Mouse (Mus musculus): ENCODE data around the gene Rabgap1l.

Rabgap1l gene

GRCm38 (mm10) chr1:160273133-160273743 is 519.8 kb downstream of the Rabgap1l start:
- DNase-seq, result no peak

DNA sequence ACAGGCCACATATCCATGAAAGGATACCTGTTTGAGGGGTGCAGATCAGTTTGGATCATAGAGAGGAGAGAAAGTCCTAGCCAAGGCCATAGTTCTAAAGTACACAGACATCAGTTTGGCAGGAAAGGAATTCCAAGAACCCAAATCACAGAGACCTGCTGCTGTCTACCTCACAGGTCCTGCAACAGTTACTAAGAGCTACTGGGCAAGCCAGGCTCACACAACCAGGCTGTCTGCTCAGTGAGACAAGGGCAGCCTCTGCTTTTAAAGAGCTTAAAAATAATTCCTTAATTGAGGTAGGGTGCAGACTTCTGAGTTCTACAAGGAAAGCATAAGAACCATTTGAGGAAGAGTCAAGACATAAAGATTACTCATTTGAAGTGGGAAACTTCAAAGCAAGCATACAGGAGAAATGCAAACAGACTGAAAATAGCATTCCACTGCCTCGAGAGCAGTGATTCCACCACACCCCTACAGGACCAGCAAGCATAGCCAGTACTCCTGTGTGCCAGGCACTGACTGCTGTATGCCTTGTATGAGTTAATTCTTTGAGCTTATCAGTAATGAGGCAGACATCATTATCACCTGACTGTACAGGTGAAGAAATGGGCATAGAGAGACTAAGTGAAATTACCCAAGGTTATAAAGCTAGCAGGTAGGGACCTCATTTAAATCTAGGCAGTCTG is 521.6 kb downstream of the Rabgap1l start:
- DNase-seq, result no peak

- DNase-seq, result no peak
These were observed 524.7 kb downstream of the Rabgap1l start for GRCm38 (mm10) chr1:160268322-160268721.

DNA sequence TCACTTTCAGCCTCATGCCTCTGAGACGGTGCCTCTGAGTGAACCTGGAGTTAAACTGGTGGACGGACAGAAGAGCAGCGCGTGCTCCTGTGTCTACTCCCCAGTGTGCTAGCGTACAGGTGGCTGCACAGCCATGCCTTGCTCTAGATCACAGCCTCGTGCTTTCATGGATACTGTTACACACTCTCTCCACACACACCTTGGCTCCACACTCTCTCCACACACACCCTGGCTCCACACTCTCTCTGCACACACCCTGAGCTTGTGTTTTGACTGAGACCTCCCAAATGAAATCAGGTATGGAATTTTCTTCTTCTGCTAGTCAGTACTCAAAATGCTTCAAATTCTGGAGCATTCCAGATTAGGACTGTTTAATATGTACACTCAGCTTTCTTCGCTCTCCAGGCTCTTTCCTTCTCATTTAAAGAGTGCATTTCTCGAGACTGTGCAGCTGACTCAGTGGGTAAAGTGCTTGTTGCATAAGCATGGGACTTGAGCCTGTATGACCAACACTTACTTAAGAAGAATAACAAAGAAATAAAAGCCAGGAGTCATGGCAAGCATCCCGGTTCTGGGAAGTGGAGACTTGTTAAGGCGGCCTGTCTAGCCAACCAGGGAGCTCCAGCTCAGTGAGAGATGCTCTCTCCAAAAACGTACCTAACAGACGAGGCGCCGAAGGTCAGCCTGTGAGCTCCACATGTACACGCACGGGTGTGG is 529.2 kb downstream of the Rabgap1l start:
- no peak for DNase-seq

GRCm38 (mm10) chr1:160263053-160263452 is 530.0 kb downstream of the Rabgap1l start:
- no peak for DNase-seq

DNA sequence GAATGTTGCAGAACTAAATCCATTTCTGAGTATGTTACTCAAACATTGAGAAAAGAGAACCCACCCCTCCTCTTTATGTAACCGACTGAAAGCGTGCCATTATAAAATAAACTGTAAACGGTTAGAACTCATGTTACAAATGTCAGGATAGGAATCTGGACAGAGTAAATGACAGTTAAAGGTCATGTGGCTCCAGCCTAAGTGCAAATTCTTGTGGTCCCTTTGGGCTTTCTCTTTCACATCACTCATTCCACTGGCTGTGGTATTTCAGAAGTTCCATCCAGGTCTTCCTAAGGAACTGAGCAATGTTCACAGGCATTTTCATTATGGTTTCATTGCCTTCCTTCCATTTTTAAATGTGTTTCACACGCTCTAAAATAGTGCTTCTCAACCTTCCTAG is 530.6 kb downstream of the Rabgap1l start:
- no peak for DNase-seq

DNA sequence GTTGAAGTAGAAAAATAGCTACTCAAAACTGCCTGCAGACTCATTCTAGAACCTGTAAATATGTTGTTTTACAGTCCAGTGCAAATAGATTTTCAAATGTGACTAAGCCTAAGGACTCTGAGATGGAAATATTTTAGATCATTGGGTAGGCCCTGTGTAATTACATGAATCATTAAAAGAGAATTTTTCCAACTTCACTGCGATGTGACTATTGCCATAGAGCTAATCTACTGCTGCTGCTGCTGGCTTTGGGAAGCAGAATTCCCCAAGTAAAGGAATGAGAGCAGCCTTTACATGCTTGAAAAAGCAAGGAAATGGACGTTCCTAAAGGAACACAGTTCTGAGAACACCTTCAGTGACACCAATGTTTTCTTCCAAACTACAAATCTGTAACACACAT is 531.2 kb downstream of the Rabgap1l start:
- DNase-seq, result no peak

DNA sequence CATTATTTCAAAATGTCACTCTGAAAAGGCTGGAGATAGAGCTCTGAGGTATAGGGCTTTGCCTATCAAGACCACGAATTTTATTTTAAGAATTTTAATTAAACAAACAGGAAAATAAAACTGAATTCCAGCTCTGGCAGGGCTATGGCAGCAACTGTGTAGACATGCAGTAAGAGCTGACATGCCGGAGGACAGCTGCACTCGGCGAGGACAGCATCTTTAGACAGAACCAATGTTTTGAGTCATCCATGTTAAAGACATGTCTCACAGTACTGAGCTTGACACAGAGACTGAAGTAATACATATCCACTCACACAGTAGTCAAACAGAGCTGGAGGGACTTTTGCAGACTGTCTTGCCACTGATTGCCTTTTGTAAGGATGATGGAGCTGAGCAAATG is 532.4 kb downstream of the Rabgap1l start:
- DNase-seq, result no peak

DNA sequence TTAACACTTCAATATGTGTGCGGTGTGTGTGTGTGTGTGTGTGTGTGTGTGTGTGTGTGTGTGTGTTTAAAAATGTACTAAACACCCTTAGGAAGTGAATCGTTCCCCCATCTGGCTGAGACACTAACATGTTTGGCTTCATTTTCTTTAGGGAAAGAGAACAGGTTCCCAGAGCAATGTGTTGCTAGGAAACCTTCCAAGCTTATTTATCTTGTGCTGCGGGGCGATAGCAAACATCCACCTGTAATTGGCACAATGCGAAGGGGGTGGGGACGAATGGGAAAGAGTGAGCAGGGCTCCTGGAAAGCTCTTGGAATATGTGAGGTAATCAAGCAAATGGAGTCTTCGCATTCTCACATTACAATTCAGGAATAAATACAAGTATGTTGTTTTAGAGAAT is 533.1 kb downstream of the Rabgap1l start:
- peak; percentile 20 for DNase-seq

- no peak for DNase-seq
These were observed 539.9 kb downstream of the Rabgap1l start for GRCm38 (mm10) chr1:160253108-160253507.

- DNase-seq, result no peak
These were observed 541.5 kb downstream of the Rabgap1l start for GRCm38 (mm10) chr1:160251388-160252007.

DNA sequence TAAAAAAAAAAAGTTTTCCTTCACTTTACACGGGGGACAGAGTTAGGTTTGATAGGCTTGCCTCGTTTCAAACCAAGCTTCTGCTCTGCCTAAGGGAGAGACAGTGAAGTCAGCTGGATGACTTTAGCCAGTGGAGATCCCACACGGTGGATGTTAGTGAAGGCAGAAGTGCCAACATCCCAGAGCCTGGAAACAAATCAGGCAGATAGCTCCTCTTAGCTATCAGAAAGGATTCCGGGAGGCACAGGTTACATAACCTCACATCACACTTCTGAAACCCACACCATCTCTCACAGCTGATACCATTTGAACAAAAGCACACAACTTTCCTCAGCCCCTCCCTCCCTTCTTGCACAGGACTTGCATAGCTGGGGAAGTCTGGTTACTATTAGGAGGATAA is 542.2 kb downstream of the Rabgap1l start:
- DNase-seq, result no peak

DNA sequence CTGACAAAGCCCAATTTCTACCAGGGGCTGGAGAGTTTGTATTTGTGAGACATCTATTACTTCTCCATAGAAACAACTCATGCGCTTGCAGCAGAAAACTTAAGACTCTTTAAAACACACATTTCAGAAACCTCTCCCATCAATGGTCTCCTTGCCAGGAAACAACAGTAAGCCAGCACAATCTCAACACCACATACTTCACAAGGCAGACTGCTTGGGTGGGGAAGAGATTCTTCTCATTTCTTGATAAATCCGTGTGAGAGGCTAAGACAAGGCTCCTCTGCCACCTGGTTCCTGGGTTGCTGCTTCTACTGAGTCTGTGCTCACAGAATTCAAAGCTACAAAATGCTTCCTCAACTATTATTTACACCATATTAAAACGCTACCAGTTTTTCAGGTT is 543.2 kb downstream of the Rabgap1l start:
- no peak for DNase-seq

DNA sequence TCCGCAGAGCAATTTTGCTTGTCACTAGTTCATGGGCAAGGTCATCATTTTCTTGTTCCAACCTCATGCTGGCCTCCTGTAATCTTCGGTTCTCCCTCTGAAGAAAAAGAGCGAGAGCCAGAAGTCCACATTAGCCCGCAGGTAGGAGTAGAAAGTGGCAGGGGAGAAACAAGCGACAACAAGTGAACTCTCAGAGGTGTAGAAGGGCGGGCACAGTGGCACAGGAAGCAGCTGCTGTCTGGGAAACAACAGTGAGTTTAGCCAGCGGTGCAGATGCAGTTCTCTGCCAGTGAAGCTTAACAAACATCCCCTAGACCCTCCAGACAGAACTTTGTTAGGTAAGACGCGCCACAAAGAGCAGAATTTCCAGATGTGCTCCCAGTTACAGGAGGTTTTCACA is 545.5 kb downstream of the Rabgap1l start:
- no peak for DNase-seq

GRCm38 (mm10) chr1:160246844-160247243 is 546.2 kb downstream of the Rabgap1l start:
- no peak for DNase-seq

- no peak for DNase-seq
These were observed 547.1 kb downstream of the Rabgap1l start for GRCm38 (mm10) chr1:160245954-160246353.

- no peak for DNase-seq
These were observed 548.3 kb downstream of the Rabgap1l start for GRCm38 (mm10) chr1:160244689-160245088.

DNA sequence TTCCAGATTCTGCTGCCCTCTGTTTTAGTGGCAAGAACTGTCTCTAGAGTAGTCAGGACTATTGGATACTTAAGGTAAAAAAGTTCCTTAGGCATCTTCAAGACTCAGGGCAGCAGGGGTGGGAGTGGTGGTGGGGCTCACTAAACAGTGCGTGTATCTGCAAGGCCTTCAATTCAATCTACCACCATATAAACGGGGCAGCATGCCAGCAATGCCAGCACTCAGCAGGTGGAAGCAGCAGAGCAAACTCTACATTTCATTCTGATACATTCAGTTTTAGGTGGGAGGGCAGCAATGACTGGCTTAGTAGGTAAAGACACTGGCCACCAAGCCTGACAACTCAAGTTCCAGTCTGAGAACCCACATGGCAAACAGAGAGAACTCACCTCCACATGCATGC is 552.9 kb downstream of the Rabgap1l start:
- DNase-seq, result no peak

GRCm38 (mm10) chr1:160238852-160239443 is 554.1 kb downstream of the Rabgap1l start:
- DNase-seq, result no peak

DNA sequence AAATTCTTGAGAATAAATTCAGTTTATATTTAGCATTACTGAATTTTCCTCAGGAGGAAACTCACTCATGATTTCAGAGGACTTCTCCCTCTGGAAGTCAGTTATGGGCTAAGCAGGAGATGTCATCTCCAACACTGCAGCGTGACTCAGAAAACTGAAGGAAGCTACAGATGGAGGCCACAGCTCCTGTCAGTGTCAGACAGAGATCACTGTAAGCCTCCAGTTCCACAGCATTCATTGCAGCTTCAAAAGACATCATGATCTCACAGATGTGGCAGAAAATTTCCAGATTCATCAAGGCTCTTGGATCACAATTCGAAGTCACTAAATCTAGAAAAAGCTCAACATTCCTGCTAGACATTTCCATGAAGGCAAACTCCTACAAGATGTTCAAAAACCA is 555.0 kb downstream of the Rabgap1l start:
- no peak for DNase-seq

- DNase-seq, result no peak
These were observed 559.1 kb downstream of the Rabgap1l start for GRCm38 (mm10) chr1:160233921-160234320.

DNA sequence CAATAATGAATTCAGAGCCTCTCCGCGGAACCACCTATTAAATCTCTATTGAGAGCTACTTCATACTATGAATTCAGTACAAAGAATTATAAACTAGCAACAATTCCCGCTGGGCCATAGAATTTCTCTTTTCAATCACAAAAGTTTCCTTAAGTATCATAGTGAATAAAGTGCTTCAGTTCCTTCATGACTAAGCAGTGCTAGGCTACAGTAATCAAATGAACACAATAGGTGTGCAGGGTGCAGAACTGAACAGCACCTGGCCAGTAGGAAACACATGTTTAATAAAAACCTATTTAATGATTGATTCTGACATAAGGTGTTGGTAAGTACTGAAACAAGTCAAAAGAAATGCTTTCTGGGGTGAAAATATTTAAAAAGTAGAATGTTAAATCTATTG is 560.9 kb downstream of the Rabgap1l start:
- no peak for DNase-seq

DNA sequence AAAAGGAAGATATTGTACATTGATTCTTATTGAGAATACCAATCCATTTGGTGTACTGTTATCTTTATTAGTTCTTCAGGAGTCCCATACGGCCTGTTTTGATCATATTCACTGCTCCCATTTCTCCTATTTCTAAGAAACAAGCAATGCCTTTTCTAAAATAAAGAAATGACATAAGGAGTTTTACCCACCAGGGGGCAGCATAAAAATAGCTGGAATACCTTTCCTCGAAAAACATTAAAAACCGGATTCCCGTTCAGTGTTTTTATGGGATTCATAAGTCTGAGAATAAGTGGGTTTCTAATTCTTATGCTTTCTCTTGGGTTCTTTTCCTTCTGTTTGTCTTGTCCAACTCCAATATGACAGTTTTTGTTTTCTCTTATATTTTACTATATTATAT is 562.0 kb downstream of the Rabgap1l start:
- peak; percentile 45 for DNase-seq
